9 mouse cellular contexts compared by ENCODE assay signal in genomic region chr16:31314497-31315233, GRCm38 (mm10). TPM values are rescaled to one million over a fixed set of nuclear protein-coding genes. Genes with fewer than 3 reads are reported as not detected.
DNase-seq lines count a peak whose midpoint lies in the region; ATAC-seq lines count a peak whose summit lies in the region.
"Had no signal": no experiment of that assay in that cellular context is flagged by ENCODE, and none has a peak within 500 bp of the region (broad histone marks: within the 10 kb centered on the region; RNA-seq: fewer than 3 reads in every experiment).

Gene Apod, minus strand, starts transcription at chr16:31314808.

- 48% methylated on average over 9 of the region's 9 CpGs for WGBS in forebrain, embryonic 11.5 days
- 49% methylated on average over 9 of the region's 9 CpGs for WGBS in midbrain, embryonic 14.5 days
- 73% methylated on average over 9 of the region's 9 CpGs for WGBS in liver, embryonic 11.5 days

- H3K4me2 ChIP-seq in forebrain, embryonic 11.5 days (ENCODE audit: low read depth, low read length, severe bottlenecking), result no peak within 1 kb of the TSS
- H3K4me2 ChIP-seq in midbrain, embryonic 14.5 days (ENCODE audit: low read length), result no peak within 1 kb of the TSS
- H3K4me2 ChIP-seq in liver, embryonic 11.5 days, result no peak within 1 kb of the TSS

- no peak within 1 kb of the TSS for H3K4me3 ChIP-seq in forebrain, embryonic 11.5 days (ENCODE audit: low read depth, low read length)
- no peak within 1 kb of the TSS for H3K4me3 ChIP-seq in midbrain, embryonic 14.5 days (replicated peaks; ENCODE audit: low read depth, low read length)
- H3K4me3 ChIP-seq in liver, embryonic 11.5 days (ENCODE audit: low read depth, low read length), result no peak within 1 kb of the TSS

- ATAC-seq in forebrain, embryonic 11.5 days (replicated peaks; ENCODE audit: low FRiP score), result no peak
- no peak for ATAC-seq in midbrain, embryonic 14.5 days (ENCODE audit: low FRiP score, low TSS enrichment)
- ATAC-seq in liver, embryonic 11.5 days (replicated peaks; ENCODE audit: low FRiP score), result no peak
- ATAC-seq in erythroblast, adult 5-6 weeks (replicated peaks; ENCODE audit: low FRiP score, poor library complexity, severe bottlenecking), result no peak
- no peak for ATAC-seq in activated CD4-positive, CD25-positive, alpha-beta regulatory T cell, adult 4 months

- 0 out of 2 replicates have a peak, but pooled peaks cover 5% of the 10 kb centered on the region for H3K4me1 ChIP-seq in forebrain, embryonic 11.5 days (replicated peaks; ENCODE audit: control insufficient read depth, insufficient read depth, low read length)
- H3K4me1 ChIP-seq in midbrain, embryonic 14.5 days (ENCODE audit: control insufficient read depth, insufficient read depth, low read length), result no peaks in the 10 kb centered on the region
- no peaks in the 10 kb centered on the region for H3K4me1 ChIP-seq in liver, embryonic 11.5 days (replicated peaks; ENCODE audit: control insufficient read depth, insufficient read depth, low read length)

- H3K9ac ChIP-seq in forebrain, embryonic 11.5 days (ENCODE audit: low read length), result no peak within 1 kb of the TSS
- H3K9ac ChIP-seq in midbrain, embryonic 14.5 days (replicated peaks; ENCODE audit: low read length), result no peak within 1 kb of the TSS
- no peak within 1 kb of the TSS for H3K9ac ChIP-seq in liver, embryonic 11.5 days (ENCODE audit: low read depth, low read length)

- H3K27ac ChIP-seq in forebrain, embryonic 11.5 days (ENCODE audit: low read depth, low read length), result no peak within 1 kb of the TSS
- no peak within 1 kb of the TSS for H3K27ac ChIP-seq in midbrain, embryonic 14.5 days (replicated peaks; ENCODE audit: low read depth, low read length)
- H3K27ac ChIP-seq in liver, embryonic 11.5 days (ENCODE audit: low read depth, low read length), result no peak within 1 kb of the TSS

- H3K36me3 ChIP-seq in forebrain, embryonic 11.5 days (ENCODE audit: control insufficient read depth, insufficient read depth, low read length), result no peaks in the 10 kb centered on the region
- no peaks in the 10 kb centered on the region for H3K36me3 ChIP-seq in midbrain, embryonic 14.5 days (ENCODE audit: control insufficient read depth, insufficient read depth, low read length)
- no peaks in the 10 kb centered on the region for H3K36me3 ChIP-seq in liver, embryonic 11.5 days (ENCODE audit: control insufficient read depth, insufficient read depth, low read length)

- H3K27me3 ChIP-seq in forebrain, embryonic 11.5 days (ENCODE audit: control insufficient read depth, insufficient read depth, low read length), result no peaks in the 10 kb centered on the region
- no peaks in the 10 kb centered on the region for H3K27me3 ChIP-seq in midbrain, embryonic 14.5 days (ENCODE audit: control insufficient read depth, insufficient read depth, low read length)
- H3K27me3 ChIP-seq in liver, embryonic 11.5 days (replicated peaks; ENCODE audit: control insufficient read depth, insufficient read depth, low read length), result no peaks in the 10 kb centered on the region

- H3K9me3 ChIP-seq in forebrain, embryonic 11.5 days (ENCODE audit: control insufficient read depth, low read length), result no peaks in the 10 kb centered on the region
- H3K9me3 ChIP-seq in midbrain, embryonic 14.5 days (ENCODE audit: control insufficient read depth, low read length), result no peaks in the 10 kb centered on the region
- no peaks in the 10 kb centered on the region for H3K9me3 ChIP-seq in liver, embryonic 11.5 days (ENCODE audit: control insufficient read depth, low read length)

- peak; percentile 13 for DNase-seq in cerebellum, adult 11-12 months
- no peak for DNase-seq in cerebellum, postnatal 36 days
- DNase-seq in forebrain, embryonic 11.5 days (ENCODE audit: low spot score), result no peak
- DNase-seq in layer of hippocampus, adult 8-10 months (ENCODE audit: low spot score in 2 of 2), result peak in 1 of 2 experiments; percentile 40
- DNase-seq in midbrain, embryonic 14.5 days, result no peak
- no peak for DNase-seq in liver, embryonic 11.5 days (ENCODE audit: low spot score)
- DNase-seq: kidney, postnatal 4 days had no signal

RNA-seq across cellular contexts. Expression of gene Apod, which starts in this region (rescaled TPM):
- 42.1 and 47.7 TPM in 2 replicates for polyA plus RNA-seq in forebrain, embryonic 11.5 days (2014; fragmentation: Nextera tagmentation; extraction: Ambion mirVana)
- total RNA-seq in layer of hippocampus, adult 8-10 months (2022), result 100 to 1,000 TPM; 167 to 280 (median 203) TPM
- polyA plus RNA-seq in midbrain, embryonic 14.5 days (2014; fragmentation: Nextera tagmentation; extraction: Ambion mirVana), result 36.8 and 104 TPM in 2 replicates
- 0.51 TPM in 1 of 2 replicates, not detected in the other for polyA plus RNA-seq in liver, embryonic 11.5 days (2014; fragmentation: Nextera tagmentation; extraction: Ambion mirVana)
- not detected in 2 replicates for total RNA-seq in erythroblast, adult 5-6 weeks (2015; ENCODE audit: low replicate concordance)
- not detected in 2 replicates for total RNA-seq in erythroblast, adult 5-6 weeks (2017; ENCODE audit: low replicate concordance)
- polyA plus RNA-seq in activated CD4-positive, CD25-positive, alpha-beta regulatory T cell, adult 4 months (2017; shearing (Covaris generic)), result not detected

Comparison
In these comparisons a context has a peak if more than half of its experiments do, and no peak if none do; other contexts are left out.
1. RNA of gene Apod (total RNA-seq): 167 to 280 TPM in layer of hippocampus, adult 8-10 months; not detected in erythroblast, adult 5-6 weeks; every median in the first group is over 100 times any median in the second.
2. RNA of gene Apod (polyA plus RNA-seq): 36.8 to 104 TPM in midbrain, embryonic 14.5 days and 42.1 to 47.7 TPM in forebrain, embryonic 11.5 days; 0.51 TPM in liver, embryonic 11.5 days and not detected in activated CD4-positive, CD25-positive, alpha-beta regulatory T cell, adult 4 months; every median in the first group is over 10 times any median in the second.